Mouse (Mus musculus) midbrain, embryonic 16.5 days (tissue): ENCODE measurements around the gene Dnlz. TPM values are rescaled to one million over a fixed set of nuclear protein-coding genes. Genes with fewer than 3 reads are reported as not detected.

Source experiments
- ATAC-seq: fragments of 200-750 bp; cut with Nextera tagmentation; 2 replicates; pipeline ENCODE4 v1.8.0; 2017; ENCODE audit warnings: moderate TSS enrichment
- H3K27ac ChIP-seq: fragments of 300-500 bp; sonication (generic); 2 replicates; pipeline ENCODE4 v1.5.1; 2014; ENCODE audit warnings: mild to moderate bottlenecking, low read length, mixed read lengths
- H3K27me3 ChIP-seq: fragments of 300-500 bp; sonication (generic); 2 replicates; pipeline ENCODE4 v1.6.1; 2014; ENCODE audit warnings: low read depth, low read length, mixed read lengths; ENCODE audit not compliant: control insufficient read depth, insufficient read depth
- H3K36me3 ChIP-seq: fragments of 300-500 bp; sonication (generic); 2 replicates; pipeline ENCODE4 v1.6.1; 2014; ENCODE audit warnings: mild to moderate bottlenecking, low read length, moderate library complexity, mixed read lengths; ENCODE audit not compliant: control insufficient read depth, insufficient read depth
- H3K4me1 ChIP-seq: fragments of 300-500 bp; sonication (generic); 2 replicates; pipeline ENCODE4 v1.6.1; 2014; ENCODE audit warnings: mild to moderate bottlenecking, low read length, mixed read lengths; ENCODE audit not compliant: control insufficient read depth, insufficient read depth
- H3K4me2 ChIP-seq: fragments of 300-500 bp; sonication (generic); 2 replicates; pipeline ENCODE4 v1.6.1; 2014; ENCODE audit warnings: mild to moderate bottlenecking, low read length, mixed read lengths
- H3K4me3 ChIP-seq: fragments of 300-500 bp; sonication (generic); 2 replicates; pipeline ENCODE4 v1.5.1; 2014; ENCODE audit warnings: low read depth, mild to moderate bottlenecking, low read length, moderate library complexity, mixed read lengths
- H3K9ac ChIP-seq: fragments of 300-500 bp; sonication (generic); 2 replicates; pipeline ENCODE4 v1.6.1; 2014; ENCODE audit warnings: low read depth, low read length, mixed read lengths
- H3K9me3 ChIP-seq: fragments of 300-500 bp; sonication (generic); replicated peaks from 2 replicates; pipeline ENCODE4 v1.6.1; 2014; ENCODE audit warnings: mild to moderate bottlenecking, low read length, mixed read lengths; ENCODE audit not compliant: control insufficient read depth, poor library complexity, severe bottlenecking
- WGBS: fragments of 180-500 bp; shearing (Covaris S2); extraction: QIAGEN DNeasy Blood & Tissue Kit; methylation state at CpG from one replicate; pipeline ENCODE4 v1.1.7; 2014; 5-methylcytosine and 5-hydroxymethylcytosine counted together
- polyA plus RNA-seq: library from polyadenylated mRNA; unstranded; fragments of >200 nt; fragmentation: Nextera tagmentation; extraction: Ambion mirVana; gene quantifications from 2 replicates; pipeline ENCODE4 v1.2.1, GENCODE M21; 2015

Gene Dnlz
- polyA plus RNA-seq, 1 experiment from 2014 or later: 27.2 TPM

DNA sequence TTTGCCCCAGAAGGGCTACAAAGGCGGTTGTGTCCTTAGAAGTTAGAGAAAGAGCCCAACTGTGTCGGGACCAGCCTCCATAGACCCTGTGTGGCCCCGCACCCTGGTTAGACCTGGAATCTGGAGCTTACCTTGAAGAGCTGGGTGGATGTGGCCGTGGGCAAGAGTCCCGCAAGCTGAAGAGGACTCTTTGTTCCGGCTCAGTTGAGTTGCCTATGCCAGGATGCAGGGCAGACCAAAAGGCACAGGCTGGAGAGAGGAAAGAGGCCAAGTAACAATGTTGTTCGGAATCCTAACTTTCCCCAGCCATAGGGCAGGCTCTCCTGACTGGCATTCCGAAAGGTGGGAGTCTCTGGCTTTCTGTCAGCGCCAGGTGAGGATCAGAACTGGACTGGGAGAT is 32.8 kb downstream of the Dnlz start:
- H3K4me2 ChIP-seq: no peak overlapping the region
- H3K9me3 ChIP-seq: no peaks in the 10 kb centered on the region
- WGBS: 87% methylated on average over 9 of the region's 9 CpGs
- ATAC-seq: no peak
- no peak overlapping the region for H3K4me3 ChIP-seq
- peak overlapping the region; percentile 28; the same call in 1 of the 2 replicates for H3K9ac ChIP-seq
- peaks cover 54% of the 10 kb centered on the region for H3K4me1 ChIP-seq
- H3K27ac ChIP-seq: no peak overlapping the region
- H3K36me3 ChIP-seq: peaks cover 5% of the 10 kb centered on the region; the same call in 1 of the 2 replicates
- H3K27me3 ChIP-seq: no peaks in the 10 kb centered on the region

- Histone ChIP-seq H3K27me3 (no peaks in the 10 kb centered on the region), H3K27ac (no peak overlapping the region), H3K4me3 (no peak overlapping the region), H3K4me1 (peaks cover 54% of the 10 kb centered on the region), H3K36me3 (no peaks in the 10 kb centered on the region; the same call in 1 of the 2 replicates), H3K9ac (peak overlapping the region; percentile 99), H3K4me2 (peak overlapping the region; percentile 73), H3K9me3 (no peaks in the 10 kb centered on the region)
- no peak for ATAC-seq
- WGBS: 86% methylated on average over 3 of the region's 3 CpGs
Measured at GRCm38 (mm10) chr2:26317991-26318672, 33.8 kb downstream of the Dnlz start.

GRCm38 (mm10) chr2:26317371-26317770 is 34.5 kb downstream of the Dnlz start:
- H3K4me3 ChIP-seq: peak overlapping the region; percentile 78
- WGBS: 73% methylated on average over 3 of the region's 3 CpGs
- H3K9me3 ChIP-seq: no peaks in the 10 kb centered on the region
- peaks cover 54% of the 10 kb centered on the region for H3K4me1 ChIP-seq
- no peaks in the 10 kb centered on the region for H3K27me3 ChIP-seq
- H3K27ac ChIP-seq: no peak overlapping the region
- no peaks in the 10 kb centered on the region; the same call in 1 of the 2 replicates for H3K36me3 ChIP-seq
- ATAC-seq: no peak
- peak overlapping the region; percentile 73 for H3K4me2 ChIP-seq
- H3K9ac ChIP-seq: peak overlapping the region; percentile 99

GRCm38 (mm10) chr2:26316576-26317246 is 35.2 kb downstream of the Dnlz start:
- Histone ChIP-seq H3K9ac (peak overlapping the region; percentile 99), H3K4me2 (peak overlapping the region; percentile 73), H3K27ac (peak overlapping the region; percentile 98), H3K4me3 (peak overlapping the region; percentile 78), H3K9me3 (no peaks in the 10 kb centered on the region), H3K36me3 (no peaks in the 10 kb centered on the region; the same call in 1 of the 2 replicates), H3K27me3 (no peaks in the 10 kb centered on the region), H3K4me1 (peaks cover 52% of the 10 kb centered on the region)
- WGBS: 45% methylated on average over 9 of the region's 9 CpGs
- 0 out of 2 replicates have a peak, but pooled peaks have one; percentile 1 for ATAC-seq

- Histone ChIP-seq H3K4me2 (peak overlapping the region; percentile 73), H3K27ac (peak overlapping the region; percentile 98), H3K27me3 (no peaks in the 10 kb centered on the region), H3K4me1 (peaks cover 48% of the 10 kb centered on the region), H3K9ac (peak overlapping the region; percentile 99), H3K9me3 (no peaks in the 10 kb centered on the region), H3K4me3 (peak overlapping the region; percentile 78), H3K36me3 (no peaks in the 10 kb centered on the region; the same call in 1 of the 2 replicates)
- 0% methylated on average over 11 of the region's 11 CpGs for WGBS
- peak; percentile 63 for ATAC-seq
Measured at GRCm38 (mm10) chr2:26315925-26316311, 36.0 kb downstream of the Dnlz start.

- WGBS: under 1% methylated on average over 53 of the region's 66 CpGs
- Histone ChIP-seq H3K9ac (peak within 1 kb of the TSS; percentile 99), H3K27ac (peak within 1 kb of the TSS; percentile 98), H3K36me3 (no peaks in the 10 kb centered on the region; the same call in 1 of the 2 replicates), H3K27me3 (no peaks in the 10 kb centered on the region), H3K4me3 (peak within 1 kb of the TSS; percentile 78), H3K4me2 (peak within 1 kb of the TSS; percentile 73), H3K9me3 (no peaks in the 10 kb centered on the region), H3K4me1 (peaks cover 42% of the 10 kb centered on the region)
- ATAC-seq: peak; percentile 83
Measured at GRCm38 (mm10) chr2:26315072-26315924, 36.6 kb downstream of the Dnlz start, which contains the start of gene Gpsm1. Gpsm1 (plus strand) TSS chr2:26315515.

DNA sequence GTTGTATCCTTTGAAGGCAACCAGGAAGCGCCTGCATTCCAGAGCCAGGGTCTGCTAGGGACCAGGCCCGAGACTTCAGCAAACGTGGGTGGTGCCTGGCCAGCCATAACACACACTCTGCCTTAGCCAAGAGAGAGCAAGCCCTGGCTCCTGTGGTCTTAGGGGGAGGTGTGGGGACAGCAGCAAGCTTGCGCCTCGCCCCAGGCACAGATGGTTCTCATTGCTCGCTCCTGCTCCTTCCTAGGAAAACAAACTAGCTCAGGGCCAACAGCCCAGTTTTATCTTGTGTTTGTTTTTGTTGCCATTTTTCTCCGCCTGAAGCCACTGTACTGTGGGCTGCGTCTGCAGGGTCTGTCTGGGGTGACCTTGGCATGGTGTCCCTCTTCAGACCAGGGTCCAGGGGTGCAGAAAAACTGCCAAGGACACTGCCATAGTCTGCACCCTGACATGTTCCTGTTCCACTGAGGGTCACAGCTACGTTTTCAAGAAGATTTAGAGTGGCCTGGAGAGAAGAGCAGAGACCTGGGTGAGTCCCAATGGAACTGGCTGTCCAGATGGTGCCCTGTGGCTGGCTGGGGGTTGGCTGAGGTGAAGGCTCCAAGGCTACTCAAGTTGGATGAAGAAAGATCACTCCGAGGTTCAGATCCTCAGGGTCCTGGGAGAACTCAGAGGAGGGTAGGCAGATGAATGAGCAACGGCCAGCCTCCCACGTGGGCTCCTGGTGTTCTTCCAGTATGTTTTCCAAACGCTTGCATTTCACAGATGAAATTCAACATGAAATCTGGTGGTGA is 37.4 kb downstream of the Dnlz start:
- ATAC-seq: peak; percentile 1; the same call in 1 of the 2 replicates
- H3K27ac ChIP-seq: peak overlapping the region; percentile 98
- WGBS: 65% methylated on average over 13 of the region's 13 CpGs
- no peaks in the 10 kb centered on the region; the same call in 1 of the 2 replicates for H3K36me3 ChIP-seq
- H3K9ac ChIP-seq: peak overlapping the region; percentile 99
- H3K4me1 ChIP-seq: peaks cover 34% of the 10 kb centered on the region
- no peaks in the 10 kb centered on the region for H3K9me3 ChIP-seq
- no peaks in the 10 kb centered on the region for H3K27me3 ChIP-seq
- peak overlapping the region; percentile 73 for H3K4me2 ChIP-seq
- peak overlapping the region; percentile 78 for H3K4me3 ChIP-seq

- Histone ChIP-seq H3K4me2 (no peak overlapping the region), H3K4me1 (peaks cover 23% of the 10 kb centered on the region), H3K27ac (no peak overlapping the region), H3K36me3 (no peaks in the 10 kb centered on the region; the same call in 1 of the 2 replicates), H3K4me3 (no peak overlapping the region), H3K27me3 (no peaks in the 10 kb centered on the region), H3K9me3 (no peaks in the 10 kb centered on the region), H3K9ac (no peak overlapping the region)
- no peak for ATAC-seq
- WGBS: 82% methylated on average over 1 of the region's 1 CpGs
Measured at GRCm38 (mm10) chr2:26313394-26313793, 38.5 kb downstream of the Dnlz start.
